Mouse (Mus musculus): ENCODE measurements around the gene Col25a1. TPM values are rescaled to one million over a fixed set of nuclear protein-coding genes. Genes with fewer than 3 reads are reported as not detected.
A peak's percentile ranks its signal among the peaks of the same experiment; 100 is the strongest.

The Col25a1 gene
- total RNA-seq, 2 experiments from 2014 or later, result 44.9 to 47.0 TPM

GRCm38 (mm10) chr3:130521834-130522476 is 390.7 kb downstream of the Col25a1 start:
- DNase-seq (ENCODE audit: extremely low spot score in 1 of 2, low spot score in 2 of 2), result no peak
- no peak for TF ChIP-seq CTCF (IDR thresholded peaks at IDR 0.05)
- Histone ChIP-seq H3K4me3 (no peak overlapping the region), H3K27ac (no peak overlapping the region)
- intact Hi-C loops (cut with DNase I), result no loop called here

- no peak for TF ChIP-seq CTCF (IDR thresholded peaks at IDR 0.05)
- intact Hi-C loops (cut with DNase I), result no loop called here
- H3K4me3 ChIP-seq, result no peak overlapping the region
- DNase-seq (ENCODE audit: extremely low spot score in 1 of 2, low spot score in 2 of 2), result no peak
- no peak overlapping the region for H3K27ac ChIP-seq
These were observed 391.7 kb downstream of the Col25a1 start for GRCm38 (mm10) chr3:130523019-130523418.

GRCm38 (mm10) chr3:130524367-130525137 is 393.3 kb downstream of the Col25a1 start:
- H3K27ac ChIP-seq, result no peak overlapping the region
- intact Hi-C loops (cut with DNase I), result no loop called here
- DNase-seq (ENCODE audit: extremely low spot score in 1 of 2, low spot score in 2 of 2), result no peak
- no peak for TF ChIP-seq CTCF (IDR thresholded peaks at IDR 0.05)
- H3K4me3 ChIP-seq, result no peak overlapping the region

GRCm38 (mm10) chr3:130535021-130535420 is 403.7 kb downstream of the Col25a1 start:
- H3K27ac ChIP-seq, result no peak overlapping the region
- H3K4me3 ChIP-seq, result no peak overlapping the region
- no peak for TF ChIP-seq CTCF (IDR thresholded peaks at IDR 0.05)
- no peak for DNase-seq (ENCODE audit: extremely low spot score in 1 of 2, low spot score in 2 of 2)
- intact Hi-C loops (cut with DNase I), result no loop called here

- DNase-seq (ENCODE audit: extremely low spot score in 1 of 2, low spot score in 2 of 2), result no peak
- no peak overlapping the region for H3K27ac ChIP-seq
- intact Hi-C loops (cut with DNase I), result no loop called here
- no peak overlapping the region for H3K4me3 ChIP-seq
- no peak for TF ChIP-seq CTCF (IDR thresholded peaks at IDR 0.05)
These were observed 410.2 kb downstream of the Col25a1 start for GRCm38 (mm10) chr3:130541541-130541940.

- DNase-seq (ENCODE audit: extremely low spot score in 1 of 2, low spot score in 2 of 2), result no peak
- H3K27ac ChIP-seq, result no peak overlapping the region
- no peak overlapping the region for H3K4me3 ChIP-seq
- TF ChIP-seq CTCF (IDR thresholded peaks at IDR 0.05), result no peak
- intact Hi-C loops (cut with DNase I), result no loop called here
These were observed 414.7 kb downstream of the Col25a1 start for GRCm38 (mm10) chr3:130545995-130546394.

- no peak overlapping the region for H3K4me3 ChIP-seq
- DNase-seq (ENCODE audit: extremely low spot score in 1 of 2, low spot score in 2 of 2), result no peak
- no peak overlapping the region for H3K27ac ChIP-seq
- TF ChIP-seq CTCF (IDR thresholded peaks at IDR 0.05), result no peak
- intact Hi-C loops (cut with DNase I), result no loop called here
These were observed 417.8 kb downstream of the Col25a1 start for GRCm38 (mm10) chr3:130549066-130549465.

- DNase-seq (ENCODE audit: extremely low spot score in 1 of 2, low spot score in 2 of 2), result no peak
- TF ChIP-seq CTCF (IDR thresholded peaks at IDR 0.05), result no peak
- no peak overlapping the region for H3K27ac ChIP-seq
- H3K4me3 ChIP-seq, result no peak overlapping the region
- intact Hi-C loops (cut with DNase I), result no loop called here
These were observed 425.0 kb downstream of the Col25a1 start for GRCm38 (mm10) chr3:130556263-130556662.

GRCm38 (mm10) chr3:130565586-130565985 is 434.3 kb downstream of the Col25a1 start:
- Histone ChIP-seq H3K27ac (no peak overlapping the region), H3K4me3 (no peak overlapping the region)
- DNase-seq (ENCODE audit: extremely low spot score in 1 of 2, low spot score in 2 of 2), result no peak
- TF ChIP-seq CTCF (IDR thresholded peaks at IDR 0.05), result no peak
- intact Hi-C loops (cut with DNase I), result no loop called here

- intact Hi-C loops (cut with DNase I), result no loop called here
- TF ChIP-seq CTCF (IDR thresholded peaks at IDR 0.05), result no peak
- DNase-seq (ENCODE audit: extremely low spot score in 1 of 2, low spot score in 2 of 2), result no peak
- no peak overlapping the region for H3K27ac ChIP-seq
- H3K4me3 ChIP-seq, result no peak overlapping the region
These were observed 437.2 kb downstream of the Col25a1 start for GRCm38 (mm10) chr3:130568331-130569095.

GRCm38 (mm10) chr3:130573243-130573642 is 441.9 kb downstream of the Col25a1 start:
- peak; percentile 6; the same call in 1 of the 2 replicates for TF ChIP-seq CTCF (IDR thresholded peaks at IDR 0.05)
- Histone ChIP-seq H3K27ac (no peak overlapping the region), H3K4me3 (no peak overlapping the region)
- intact Hi-C loops (cut with DNase I), result loop anchor here (2.0 to 5.0 kb wide), 2 partner anchors 171 to 478 kb away; no protein-coding TSS in a partner anchor
- DNase-seq (ENCODE audit: extremely low spot score in 1 of 2, low spot score in 2 of 2), result no peak

GRCm38 (mm10) chr3:130574652-130575051 is 443.4 kb downstream of the Col25a1 start:
- H3K27ac ChIP-seq, result no peak overlapping the region
- TF ChIP-seq CTCF (IDR thresholded peaks at IDR 0.05), result peak; percentile 79

More at GRCm38 (mm10) chr3:130574652-130575051, 443.4 kb downstream of the Col25a1 start:
- H3K4me3 ChIP-seq, result no peak overlapping the region
- DNase-seq (ENCODE audit: extremely low spot score in 1 of 2, low spot score in 2 of 2), result peak; percentile 36 to 50
- intact Hi-C loops (cut with DNase I), result loop anchor here (2.0 to 5.0 kb wide), 2 partner anchors 172 to 394 kb away; no protein-coding TSS in a partner anchor
